Mouse (Mus musculus) cortical plate, adult 2 months (tissue): ENCODE results near the gene Hist1h2bh. TPM values are rescaled to one million over a fixed set of nuclear protein-coding genes. Genes with fewer than 3 reads are reported as not detected.
"Not testable (repeated sequence)": the region's sequence is repeated elsewhere in the genome, so short reads cannot be mapped to it uniquely, and the experiment has no call there.

Source experiments
- H3K27ac ChIP-seq: fragments of 200-500 bp; 2 replicates; pipeline ENCODE4 v1.5.1; 2012; ENCODE audit warnings: low read length, control low read depth, inconsistent platforms; ENCODE audit not compliant: insufficient read depth
- H3K4me1 ChIP-seq: fragments of 200-500 bp; 2 replicates; pipeline ENCODE4 v1.6.1; 2011; ENCODE audit warnings: low read length; ENCODE audit not compliant: control insufficient read depth, insufficient read depth
- H3K4me3 ChIP-seq: fragments of 200-500 bp; 2 replicates; pipeline ENCODE4 v1.5.1; 2011; ENCODE audit warnings: mild to moderate bottlenecking, low read length, control low read depth; ENCODE audit not compliant: insufficient read depth
- CTCF ChIP-seq: fragments of 200-500 bp; IDR thresholded peaks from 2 replicates; pipeline ENCODE4 v1.5.1; 2011; ENCODE audit warnings: mild to moderate bottlenecking, control low read depth, low read length; ENCODE audit not compliant: insufficient read depth; ENCODE audit errors: extremely low read depth
- POLR2A ChIP-seq: fragments of 200-500 bp; IDR thresholded peaks from 2 replicates; pipeline ENCODE4 v1.6.1; 2011; ENCODE audit warnings: mild to moderate bottlenecking, low read length, control low read depth; ENCODE audit not compliant: insufficient read depth; ENCODE audit errors: extremely low read depth
- polyA plus RNA-seq: library from polyadenylated mRNA; depleted of rRNA; stranded (reverse); fragments of >200 nt; gene quantifications from 2 replicates; pipeline ENCODE4 v1.2.3, GENCODE M21; 2012

The Hist1h2bh gene
- polyA plus RNA-seq, 1 experiment: 0.29 TPM

DNA sequence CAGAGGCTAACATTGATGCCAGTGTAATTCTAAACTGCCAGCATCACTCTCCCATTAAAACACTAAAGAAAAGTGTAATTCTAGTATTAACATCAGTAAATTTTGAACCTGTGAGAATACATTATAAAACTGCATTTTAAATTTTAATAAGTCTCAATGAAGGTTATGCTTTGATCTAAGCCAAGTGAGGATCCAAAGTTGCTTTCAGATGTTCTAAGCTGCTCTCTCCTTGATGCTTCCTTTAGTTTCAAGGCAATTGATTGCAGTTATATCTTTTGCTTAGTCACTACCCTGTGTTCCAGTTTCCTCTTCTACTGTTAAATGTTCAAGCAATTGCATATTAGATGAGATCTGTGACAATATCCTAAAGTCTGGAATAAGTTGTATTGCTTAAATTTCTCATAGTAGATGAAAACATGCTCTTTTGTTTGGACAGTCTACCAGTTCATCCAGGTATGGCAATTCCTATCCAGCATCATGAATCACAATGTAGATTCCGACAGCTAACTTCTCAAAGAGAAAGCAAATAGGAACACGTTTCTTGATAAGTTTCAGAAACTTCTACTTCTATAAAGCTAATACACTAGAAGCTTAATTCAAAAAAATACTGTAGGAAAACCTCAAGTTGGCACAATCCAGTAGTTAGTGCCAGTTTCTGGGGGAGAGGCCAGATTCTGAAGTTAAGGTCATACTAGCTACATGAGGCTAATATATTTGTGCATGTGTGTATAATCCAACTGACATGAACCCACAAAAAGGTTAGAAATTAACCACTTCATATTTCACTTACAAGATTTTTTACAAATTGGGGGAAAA lies 29.2 kb upstream of the Hist1h2bh start:
- Histone ChIP-seq H3K4me1 (peaks cover 2% of the 10 kb centered on the region; the same call in 1 of the 2 replicates), H3K4me3 (peak overlapping the region; percentile 69; the same call in 1 of the 2 replicates), H3K27ac (no peak overlapping the region)
- no peak for TF ChIP-seq POLR2A
- no peak for TF ChIP-seq CTCF

DNA sequence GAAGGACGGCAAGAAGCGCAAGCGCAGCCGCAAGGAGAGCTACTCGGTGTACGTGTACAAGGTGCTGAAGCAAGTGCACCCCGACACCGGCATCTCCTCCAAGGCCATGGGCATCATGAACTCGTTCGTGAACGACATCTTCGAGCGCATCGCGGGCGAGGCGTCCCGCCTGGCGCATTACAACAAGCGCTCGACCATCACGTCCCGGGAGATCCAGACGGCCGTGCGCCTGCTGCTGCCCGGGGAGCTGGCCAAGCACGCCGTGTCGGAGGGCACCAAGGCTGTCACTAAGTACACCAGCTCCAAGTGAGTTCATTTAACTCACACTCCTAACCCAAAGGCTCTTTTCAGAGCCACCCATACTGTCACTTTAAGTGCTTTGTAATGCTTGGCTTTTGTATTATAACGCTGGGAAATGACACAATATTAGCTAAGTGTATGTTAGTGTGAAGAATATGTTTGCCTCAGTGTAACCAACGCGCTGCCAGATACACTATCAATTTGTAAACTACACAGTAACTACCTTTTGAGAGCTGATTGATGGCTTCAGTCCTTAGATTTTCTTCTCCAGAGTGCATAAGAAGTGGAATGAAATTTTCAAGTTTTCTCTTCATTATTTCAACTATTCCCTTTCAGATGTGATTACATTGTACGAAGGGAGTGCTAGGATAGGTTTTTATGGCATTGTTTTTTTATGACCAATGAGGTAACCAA lies 28.5 kb upstream of the Hist1h2bh start:
- peak overlapping the region; percentile 69 for H3K4me3 ChIP-seq
- not testable (repeated sequence) for H3K4me1 ChIP-seq
- H3K27ac ChIP-seq: peak overlapping the region; percentile 96

DNA sequence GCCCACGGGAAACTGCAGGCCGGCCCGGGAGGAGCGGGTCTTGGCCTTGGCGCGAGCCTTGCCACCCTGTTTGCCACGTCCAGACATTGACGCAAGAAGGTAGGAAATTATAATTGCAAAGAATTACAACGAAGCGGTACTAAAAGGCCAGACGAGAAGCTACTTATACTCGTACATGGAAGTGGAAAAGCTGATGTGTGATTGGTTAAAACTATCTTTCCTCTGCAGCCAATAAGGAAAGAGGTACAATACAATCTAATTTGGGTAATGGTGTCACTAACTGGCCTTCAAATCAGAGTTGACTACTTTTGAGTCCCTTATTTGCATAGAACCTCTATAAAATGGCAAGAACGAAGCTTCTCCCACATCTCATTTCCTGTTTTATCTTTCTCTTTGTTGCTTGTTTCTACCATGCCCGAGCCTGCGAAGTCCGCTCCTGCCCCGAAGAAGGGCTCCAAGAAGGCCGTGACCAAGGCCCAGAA lies 27.9 kb upstream of the Hist1h2bh start, which contains the start of the genes Hist1h2ae and Hist1h2bg:
Hist1h2ae (minus strand) TSS at position 199 of the 482 bp plus-strand sequence.
Hist1h2bg (plus strand) TSS at position 375 of the 482 bp plus-strand sequence.
- peak; percentile 75 for TF ChIP-seq POLR2A
- no peak for TF ChIP-seq CTCF
- H3K4me3 ChIP-seq: peak within 1 kb of the TSS; percentile 69
- H3K4me1 ChIP-seq: peaks cover 2% of the 10 kb centered on the region; the same call in 1 of the 2 replicates
- peak within 1 kb of the TSS; percentile 99 for H3K27ac ChIP-seq

DNA sequence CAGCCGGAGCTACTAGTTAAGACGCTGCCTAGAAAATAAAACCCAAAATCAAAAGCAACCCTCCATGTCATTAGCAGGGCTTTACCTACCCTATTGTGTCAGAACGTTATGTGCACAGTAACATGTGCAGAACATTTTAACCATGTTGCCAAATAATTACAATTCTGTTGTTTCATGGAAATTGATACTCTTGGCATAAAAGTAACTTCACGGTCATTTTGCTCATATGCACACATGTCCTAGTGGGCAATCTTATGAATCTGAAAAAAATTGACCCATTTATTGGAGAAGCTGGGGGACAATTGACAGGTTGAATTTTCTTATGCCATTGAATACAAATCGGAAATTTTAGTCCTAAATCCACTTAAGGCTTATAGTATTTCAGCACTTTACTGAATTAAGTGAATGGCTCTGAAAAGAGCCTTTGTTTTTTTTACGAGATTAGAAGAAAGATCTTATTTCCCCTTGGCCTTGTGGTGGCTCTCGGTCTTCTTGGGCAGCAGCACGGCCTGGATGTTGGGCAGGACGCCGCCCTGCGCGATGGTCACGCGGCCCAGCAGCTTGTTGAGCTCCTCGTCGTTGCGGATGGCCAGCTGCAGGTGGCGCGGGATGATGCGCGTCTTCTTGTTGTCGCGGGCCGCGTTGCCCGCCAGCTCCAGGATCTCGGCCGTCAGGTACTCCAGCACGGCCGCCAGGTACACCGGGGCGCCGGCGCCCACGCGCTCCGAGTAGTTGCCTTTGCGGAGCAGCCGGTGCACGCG lies 27.2 kb upstream of the Hist1h2bh start:
- Histone ChIP-seq H3K27ac (peak overlapping the region; percentile 99), H3K4me3 (peak overlapping the region; percentile 69)
- not testable (repeated sequence) for H3K4me1 ChIP-seq

DNA sequence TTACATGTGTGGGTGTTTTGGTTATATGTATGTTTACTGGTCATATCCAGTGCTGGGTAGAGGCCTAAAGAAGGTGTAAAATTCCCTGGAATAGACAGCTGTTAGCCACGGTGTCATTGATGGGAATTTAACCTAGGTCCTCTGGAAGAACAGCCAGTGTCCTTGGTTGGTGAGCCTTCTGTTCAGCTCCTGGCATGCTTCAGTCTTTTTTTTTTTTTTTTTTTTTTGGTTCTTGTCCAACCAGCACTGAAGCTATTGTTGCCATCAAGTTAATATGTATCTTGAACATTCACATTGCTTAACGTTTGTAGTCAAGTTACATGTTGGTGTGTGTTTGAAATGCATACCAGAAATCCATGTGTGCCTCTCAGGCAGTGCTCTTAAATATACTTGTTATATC lies 21.3 kb upstream of the Hist1h2bh start:
- no peak overlapping the region for H3K27ac ChIP-seq
- no peaks in the 10 kb centered on the region for H3K4me1 ChIP-seq
- no peak overlapping the region for H3K4me3 ChIP-seq
- TF ChIP-seq POLR2A (no peak), CTCF (no peak)

DNA sequence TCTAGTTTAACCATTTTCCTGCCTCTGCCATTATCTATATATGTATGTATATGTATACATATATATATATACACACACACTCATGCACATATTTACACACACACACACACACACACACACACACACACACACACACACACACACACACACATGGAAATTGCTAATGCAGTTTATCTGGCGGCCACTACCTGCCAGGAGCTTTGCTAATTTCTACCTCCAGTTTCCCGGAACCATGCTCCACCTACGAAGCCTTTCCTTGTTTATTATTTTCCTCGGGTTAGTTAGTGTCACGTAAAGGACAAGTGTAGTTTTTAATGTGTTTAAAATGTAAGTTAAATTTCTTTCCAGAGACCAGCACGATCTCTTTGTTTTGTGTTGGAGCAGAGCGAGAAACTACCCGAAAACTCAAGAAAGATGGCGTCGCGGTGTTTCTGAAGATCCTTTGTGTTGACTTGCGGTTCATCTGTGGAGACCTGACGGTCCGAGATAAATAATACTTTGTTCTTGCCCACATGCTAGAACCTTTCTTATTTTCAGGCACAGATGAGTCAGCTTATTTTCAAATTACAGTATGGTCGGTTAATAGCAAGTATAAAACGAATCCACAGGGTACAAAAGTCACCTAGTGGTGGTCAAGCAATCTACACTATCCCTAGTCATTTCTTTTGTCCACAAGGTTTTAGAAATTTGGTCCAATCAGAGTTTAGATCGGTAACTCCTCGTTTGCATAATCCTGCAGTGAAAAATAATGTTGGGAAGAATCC lies 19.7 kb upstream of the Hist1h2bh start:
- Histone ChIP-seq H3K4me1 (no peaks in the 10 kb centered on the region), H3K4me3 (peak overlapping the region; percentile 7), H3K27ac (peak overlapping the region; percentile 85)
- no peak for TF ChIP-seq POLR2A
- TF ChIP-seq CTCF: no peak

DNA sequence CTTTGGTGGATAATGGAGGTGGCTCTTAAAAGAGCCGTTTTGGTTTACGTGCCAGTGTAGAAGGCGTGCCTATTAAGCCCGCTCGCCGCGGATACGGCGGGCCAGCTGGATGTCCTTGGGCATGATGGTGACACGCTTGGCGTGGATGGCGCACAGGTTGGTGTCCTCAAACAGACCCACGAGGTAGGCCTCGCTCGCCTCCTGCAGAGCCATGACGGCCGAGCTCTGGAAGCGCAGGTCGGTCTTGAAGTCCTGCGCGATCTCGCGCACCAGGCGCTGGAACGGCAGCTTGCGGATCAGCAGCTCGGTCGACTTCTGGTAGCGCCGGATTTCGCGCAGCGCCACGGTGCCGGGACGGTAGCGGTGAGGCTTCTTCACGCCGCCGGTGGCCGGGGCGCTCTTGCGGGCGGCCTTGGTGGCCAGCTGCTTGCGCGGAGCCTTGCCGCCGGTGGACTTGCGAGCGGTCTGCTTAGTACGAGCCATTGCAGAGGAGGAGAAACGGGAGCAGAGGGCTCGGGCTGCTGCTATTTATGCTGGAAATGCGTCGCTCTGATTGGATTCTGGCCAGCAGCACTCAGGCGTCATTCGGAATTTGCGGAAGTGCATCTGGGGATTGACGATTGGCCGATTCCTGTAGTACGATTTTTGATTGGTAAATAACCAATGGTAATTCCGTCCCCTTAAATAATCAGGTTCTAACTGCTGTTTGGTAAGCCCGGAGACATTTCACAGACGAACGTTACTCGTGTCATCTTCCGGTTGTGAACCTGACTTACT lies 18.9 kb upstream of the Hist1h2bh start, which contains the start of gene Hist1h3e:
Hist1h3e (minus strand) TSS at position 487 of the 777 bp plus-strand sequence.
- H3K27ac ChIP-seq: peak within 1 kb of the TSS; percentile 85
- peak; percentile 99 for TF ChIP-seq POLR2A
- peak within 1 kb of the TSS; percentile 7 for H3K4me3 ChIP-seq
- not testable (repeated sequence) for H3K4me1 ChIP-seq

DNA sequence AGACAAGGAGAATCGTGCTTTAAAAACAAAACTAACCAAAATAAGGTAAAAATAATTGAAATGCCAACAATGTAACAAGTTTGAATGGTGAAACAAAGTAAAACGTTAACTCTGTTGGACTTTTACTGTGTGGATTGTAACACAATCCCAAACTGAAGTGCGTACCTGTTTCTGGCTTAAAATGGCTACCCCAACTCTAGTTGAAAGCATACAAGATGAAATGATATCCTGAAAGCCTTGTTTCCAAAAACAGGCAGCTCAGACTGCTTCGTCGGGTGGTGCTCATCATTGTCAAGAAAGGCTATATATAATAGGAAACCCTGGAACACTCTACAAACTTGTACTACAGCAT lies 18.3 kb upstream of the Hist1h2bh start:
- Histone ChIP-seq H3K4me3 (peak overlapping the region; percentile 7), H3K27ac (0 out of 2 replicates have a peak overlapping the region, but pooled peaks have one; percentile 26)
- H3K4me1 ChIP-seq: not testable (repeated sequence)

DNA sequence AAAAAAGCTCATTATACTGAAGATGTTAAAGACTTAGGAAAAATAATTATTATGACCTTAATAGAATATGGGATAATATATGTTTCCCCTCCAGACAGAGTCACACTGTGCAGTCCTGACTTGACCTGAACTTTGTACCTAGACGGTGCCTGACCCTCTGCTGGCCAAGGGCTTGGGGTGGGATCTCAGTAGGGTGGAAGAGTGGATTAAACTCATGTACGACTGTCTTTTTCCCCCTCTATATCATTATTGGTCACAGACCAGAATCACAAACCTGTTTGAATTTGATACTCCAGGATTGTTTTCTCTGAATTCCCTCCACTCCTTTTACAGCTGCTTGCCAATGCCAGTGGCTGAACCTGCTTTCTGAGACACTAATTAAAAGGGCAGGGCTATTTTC lies 17.5 kb upstream of the Hist1h2bh start:
- H3K4me1 ChIP-seq, H3K4me3 ChIP-seq, H3K27ac ChIP-seq: not testable (repeated sequence)
